Mouse (Mus musculus) ovary, postnatal 36 days (tissue): Measurements from ENCODE around the gene Ankk1.

Experiments used
- DNase-seq: peaks from one replicate; pipeline ENCODE4 v3.0.0; 2022; ENCODE audit warnings: low spot score, mixed read lengths

The Ankk1 gene

GRCm38 (mm10) chr9:49426921-49427320, at the start of gene Ankk1:
Ankk1 (minus strand) TSS chr9:49427021.
- DNase-seq, result no peak

- DNase-seq, result no peak
Observed at GRCm38 (mm10) chr9:49472126-49472525, 45.3 kb upstream of the Ankk1 start.

GRCm38 (mm10) chr9:49470946-49471345, 44.1 kb upstream of the Ankk1 start:
- DNase-seq, result no peak

GRCm38 (mm10) chr9:49470006-49470405, 43.2 kb upstream of the Ankk1 start:
- DNase-seq, result no peak

GRCm38 (mm10) chr9:49456136-49456535, 29.3 kb upstream of the Ankk1 start:
- no peak for DNase-seq

- DNase-seq, result no peak
Observed at GRCm38 (mm10) chr9:49452396-49452795, 25.6 kb upstream of the Ankk1 start.

GRCm38 (mm10) chr9:49450491-49450890, 23.7 kb upstream of the Ankk1 start:
- no peak for DNase-seq

- DNase-seq, result no peak
Observed at GRCm38 (mm10) chr9:49442621-49443020, 15.8 kb upstream of the Ankk1 start.

- no peak for DNase-seq
Observed at GRCm38 (mm10) chr9:49427478-49427877, 657 bp upstream of the Ankk1 start.

GRCm38 (mm10) chr9:49425585-49425984, 1.2 kb downstream of the Ankk1 start:
- no peak for DNase-seq

GRCm38 (mm10) chr9:49423866-49424265, 3.0 kb downstream of the Ankk1 start:
- DNase-seq, result no peak

GRCm38 (mm10) chr9:49410621-49411020, 16.2 kb downstream of the Ankk1 start:
- DNase-seq, result no peak

- peak; percentile 15 for DNase-seq
Observed at GRCm38 (mm10) chr9:49407028-49407427, 19.8 kb downstream of the Ankk1 start.

- no peak for DNase-seq
Observed at GRCm38 (mm10) chr9:49403711-49404110, 23.1 kb downstream of the Ankk1 start.

GRCm38 (mm10) chr9:49396006-49396405, 30.8 kb downstream of the Ankk1 start:
- no peak for DNase-seq

- DNase-seq, result no peak
Observed at GRCm38 (mm10) chr9:49392242-49392641, 34.6 kb downstream of the Ankk1 start.

GRCm38 (mm10) chr9:49386119-49386518, 40.7 kb downstream of the Ankk1 start:
- DNase-seq, result no peak

GRCm38 (mm10) chr9:49385301-49385700, 41.5 kb downstream of the Ankk1 start:
- DNase-seq, result no peak

GRCm38 (mm10) chr9:49384855-49385254, 42.0 kb downstream of the Ankk1 start:
- no peak for DNase-seq

- no peak for DNase-seq
Observed at GRCm38 (mm10) chr9:49384041-49384440, 42.8 kb downstream of the Ankk1 start.

- DNase-seq, result no peak
Observed at GRCm38 (mm10) chr9:49379962-49380361, 46.9 kb downstream of the Ankk1 start.

GRCm38 (mm10) chr9:49373946-49374345, 52.9 kb downstream of the Ankk1 start:
- DNase-seq, result no peak

- DNase-seq, result no peak
Observed at GRCm38 (mm10) chr9:49365763-49366162, 61.1 kb downstream of the Ankk1 start.
